Mouse (Mus musculus) layer of hippocampus, postnatal 25 days (tissue): ENCODE measurements at regions not wholly inside any gene's neighbourhood (a gene's known extent, or its start where the extent isn't known, plus 50 kb on each side); places are given as distances from the start of the nearest gene placed in this dataset.

ENCODE experiments used
- DNase-seq, 2 experiments: peaks; one replicate each; pipeline ENCODE4 v3.0.0; 2022; ENCODE audit warnings: mixed read lengths in 2 of 2, low spot score in 1 of 2; ENCODE audit errors: extremely low spot score in 1 of 2

DNA sequence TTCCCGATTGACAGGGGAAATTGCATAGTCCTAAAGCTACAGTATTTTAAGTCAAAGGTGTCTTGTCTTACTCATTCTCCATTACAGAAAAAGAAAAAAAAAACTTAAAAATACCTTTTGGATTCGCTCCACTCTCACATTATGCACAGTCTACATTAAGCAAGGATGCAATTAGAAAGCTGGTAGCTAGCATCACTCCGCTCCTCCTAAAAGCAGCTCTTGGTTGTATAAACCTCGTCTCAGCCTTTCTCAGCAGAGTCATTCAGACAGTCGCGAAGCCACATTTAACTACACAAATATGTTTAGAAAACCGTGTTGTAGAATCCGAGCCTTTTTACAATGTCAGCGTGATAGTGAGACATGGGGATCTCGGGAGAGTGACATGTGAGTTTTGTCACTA is 172.5 kb upstream of the Fat1 start:
- DNase-seq: no peak

- no peak for DNase-seq
Measured at GRCm38 (mm10) chr8:44765194-44765593, 170.1 kb upstream of the Fat1 start.

GRCm38 (mm10) chr8:44765677-44766076 is 169.6 kb upstream of the Fat1 start:
- no peak for DNase-seq

DNA sequence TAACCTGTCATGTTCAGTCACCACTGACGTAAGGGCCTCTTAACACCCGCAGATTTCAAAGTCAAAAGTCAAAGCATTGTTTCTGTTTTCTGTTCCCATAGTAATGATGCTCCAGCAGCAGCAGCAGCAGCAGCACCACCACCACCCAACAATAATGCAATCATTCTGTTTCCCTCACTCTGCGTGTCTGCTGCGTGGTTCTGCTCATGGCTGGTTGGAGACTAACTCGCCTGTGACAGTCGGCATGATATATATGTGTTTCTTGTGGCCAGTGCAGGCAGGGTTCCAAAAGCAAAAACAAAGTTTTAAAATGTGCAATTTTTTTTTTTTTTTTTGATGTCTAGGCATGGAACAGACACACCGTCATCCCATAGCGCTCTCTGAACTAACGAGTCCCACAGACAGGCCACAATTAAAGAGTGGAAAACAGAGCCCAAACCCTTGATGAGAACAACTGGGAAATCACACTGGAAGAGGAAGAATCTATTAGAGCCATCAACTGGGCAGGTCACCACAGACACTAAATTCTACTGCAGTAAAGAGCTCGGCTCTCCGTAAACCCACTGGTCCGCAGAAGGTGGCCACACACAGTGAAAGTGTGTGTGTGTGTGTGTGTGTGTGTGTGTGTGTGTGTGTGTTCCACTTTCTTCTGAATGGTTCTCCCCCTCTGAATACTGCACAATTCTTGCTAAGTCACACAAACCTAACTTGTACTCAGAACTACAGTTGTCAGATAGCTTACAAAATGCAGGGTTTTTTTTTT is 169.0 kb upstream of the Fat1 start:
- no peak for DNase-seq

DNA sequence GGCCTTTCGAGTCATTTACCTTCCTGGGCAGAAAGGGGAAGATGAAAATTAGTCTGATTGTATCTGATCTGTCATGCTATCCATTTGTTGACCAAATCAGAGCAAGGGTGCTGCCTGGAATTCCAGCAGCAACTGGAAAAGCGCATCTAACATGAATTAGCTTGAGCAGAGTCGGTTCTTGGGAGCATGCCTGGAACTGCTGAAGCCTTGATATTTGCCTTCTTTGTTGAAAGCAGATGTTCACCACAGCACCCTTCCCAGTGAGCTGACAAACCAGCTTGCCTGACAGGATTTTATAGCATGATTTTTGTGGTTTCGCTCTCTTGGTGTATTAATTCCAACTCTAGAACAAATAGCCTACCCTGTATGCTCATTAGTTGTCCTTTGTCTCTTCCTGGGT is 168.0 kb upstream of the Fat1 start:
- DNase-seq: no peak

DNA sequence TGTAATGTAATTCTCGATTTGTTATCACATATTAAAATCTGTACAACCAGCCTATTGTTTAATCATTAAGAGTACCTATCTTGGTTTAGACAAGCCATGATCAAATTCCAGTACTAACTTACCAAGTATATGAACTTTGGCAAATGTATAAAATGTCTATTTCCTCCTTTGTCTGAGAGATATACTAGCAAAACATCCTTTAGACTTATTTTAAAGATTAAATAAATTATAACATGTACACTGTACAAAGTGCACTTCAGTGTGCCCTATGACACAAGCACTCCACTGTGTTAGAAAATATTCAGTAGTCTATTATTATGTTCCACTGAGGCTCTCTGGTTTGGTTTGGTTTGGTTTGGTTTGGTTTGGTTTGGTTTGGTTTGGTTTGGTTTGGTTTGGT is 156.0 kb upstream of the Fat1 start:
- no peak for DNase-seq

DNA sequence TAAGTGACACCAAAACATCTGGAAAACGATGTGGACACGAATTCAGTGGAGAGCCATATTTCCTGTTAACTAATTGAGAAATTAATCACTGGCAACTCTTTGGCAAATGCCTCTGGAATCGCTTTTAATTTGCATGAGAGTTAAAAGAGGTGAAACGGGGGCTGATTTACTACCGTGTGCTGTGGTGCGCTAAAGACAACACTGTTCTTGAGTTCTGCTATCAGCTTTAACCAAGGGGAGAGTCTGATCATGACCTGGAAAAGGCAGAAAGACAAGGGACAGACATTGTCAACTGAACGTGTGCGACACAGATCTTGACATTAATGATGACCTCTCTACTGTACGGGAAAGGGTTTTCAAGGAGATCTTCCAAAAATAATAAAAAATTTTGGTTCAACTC is 152.8 kb upstream of the Fat1 start:
- DNase-seq: no peak

DNA sequence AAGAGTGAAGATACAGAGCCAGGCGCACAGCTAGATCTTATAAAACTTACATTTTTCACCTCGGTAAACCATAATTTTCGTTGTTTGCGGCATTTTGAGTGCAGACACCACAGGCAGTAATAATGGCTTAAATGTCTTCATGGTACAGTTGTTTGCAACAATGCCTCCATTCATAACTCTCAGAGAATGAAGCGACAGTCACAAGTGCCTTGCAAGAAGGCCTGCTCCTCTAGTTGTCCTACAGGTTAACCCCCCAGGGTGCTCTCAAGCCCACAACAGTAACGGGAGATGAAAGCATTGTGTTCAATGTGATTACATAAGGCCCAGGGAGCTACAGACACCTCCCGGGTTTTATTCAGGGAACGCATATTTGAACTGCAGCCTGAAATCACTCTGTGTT is 150.1 kb upstream of the Fat1 start:
- DNase-seq: no peak

DNA sequence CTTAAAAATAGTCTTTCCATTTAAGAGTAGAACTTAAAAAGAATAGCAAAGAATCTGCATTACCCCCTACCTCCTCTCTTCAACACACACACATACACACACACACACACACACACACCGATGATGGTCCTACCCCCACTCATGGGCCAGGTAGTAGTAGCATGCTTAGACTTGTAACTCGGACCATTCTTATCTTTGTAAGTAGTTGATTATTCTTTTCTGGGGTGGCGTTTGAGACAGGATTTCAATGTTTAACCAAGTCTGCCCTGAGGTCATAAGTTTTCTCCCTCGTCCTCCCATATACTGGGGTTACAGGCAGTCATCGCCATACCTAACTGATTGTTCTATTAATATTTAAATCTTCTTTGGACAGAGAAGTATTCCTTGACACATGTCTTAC is 148.5 kb upstream of the Fat1 start:
- DNase-seq: no peak

GRCm38 (mm10) chr8:44788290-44788689 is 147.0 kb upstream of the Fat1 start:
- DNase-seq: no peak

GRCm38 (mm10) chr8:44799513-44799912 is 135.7 kb upstream of the Fat1 start:
- no peak for DNase-seq

- no peak for DNase-seq
Measured at GRCm38 (mm10) chr8:44800827-44801273, 134.4 kb upstream of the Fat1 start.

DNA sequence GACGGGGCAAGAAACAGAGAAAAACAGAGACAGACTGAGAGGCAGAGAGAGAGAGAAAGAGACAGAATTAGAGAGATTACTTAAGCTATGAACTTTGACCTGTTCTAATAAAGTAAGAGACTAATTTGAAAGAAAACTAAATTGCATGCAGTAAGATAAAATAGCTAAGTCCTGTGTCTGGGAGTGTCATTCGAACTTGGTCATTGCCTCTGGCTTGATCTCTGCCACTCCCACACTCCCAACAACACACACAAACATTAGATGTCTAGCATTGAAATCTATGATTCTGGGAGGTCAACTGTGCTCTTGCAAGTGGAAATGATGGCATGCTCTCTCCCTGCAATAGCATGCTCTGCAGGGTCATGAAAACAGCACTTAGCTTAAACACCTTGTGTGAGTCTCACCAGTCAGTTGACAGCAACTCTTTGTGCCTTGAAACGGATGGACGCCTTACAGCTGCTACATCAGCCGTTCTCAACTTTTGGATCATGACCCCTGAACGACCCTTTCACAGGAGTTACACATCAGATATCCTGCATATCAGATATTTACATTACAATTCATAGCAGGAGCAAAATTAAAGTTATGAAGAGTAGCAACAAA is 133.5 kb upstream of the Fat1 start:
- DNase-seq: no peak

DNA sequence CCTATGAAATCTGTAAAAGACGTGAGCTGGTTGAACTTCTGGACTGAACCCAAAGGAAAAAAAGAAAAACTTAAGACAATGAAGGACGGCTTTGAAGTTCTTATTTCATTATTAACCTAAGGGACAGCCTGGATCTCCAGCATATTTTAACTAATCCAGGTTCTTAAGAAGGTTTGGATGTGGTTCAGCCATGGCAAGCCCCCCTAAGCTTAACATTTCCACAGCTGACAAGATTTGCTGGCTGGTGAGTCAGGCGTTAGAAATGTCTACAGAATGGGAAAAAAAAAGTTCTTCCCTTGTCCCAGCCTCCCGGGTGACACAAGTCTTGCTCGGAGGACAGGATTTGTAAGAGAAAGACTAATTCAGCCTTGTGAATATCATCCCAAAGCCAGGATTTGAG is 132.9 kb upstream of the Fat1 start:
- DNase-seq: no peak

DNA sequence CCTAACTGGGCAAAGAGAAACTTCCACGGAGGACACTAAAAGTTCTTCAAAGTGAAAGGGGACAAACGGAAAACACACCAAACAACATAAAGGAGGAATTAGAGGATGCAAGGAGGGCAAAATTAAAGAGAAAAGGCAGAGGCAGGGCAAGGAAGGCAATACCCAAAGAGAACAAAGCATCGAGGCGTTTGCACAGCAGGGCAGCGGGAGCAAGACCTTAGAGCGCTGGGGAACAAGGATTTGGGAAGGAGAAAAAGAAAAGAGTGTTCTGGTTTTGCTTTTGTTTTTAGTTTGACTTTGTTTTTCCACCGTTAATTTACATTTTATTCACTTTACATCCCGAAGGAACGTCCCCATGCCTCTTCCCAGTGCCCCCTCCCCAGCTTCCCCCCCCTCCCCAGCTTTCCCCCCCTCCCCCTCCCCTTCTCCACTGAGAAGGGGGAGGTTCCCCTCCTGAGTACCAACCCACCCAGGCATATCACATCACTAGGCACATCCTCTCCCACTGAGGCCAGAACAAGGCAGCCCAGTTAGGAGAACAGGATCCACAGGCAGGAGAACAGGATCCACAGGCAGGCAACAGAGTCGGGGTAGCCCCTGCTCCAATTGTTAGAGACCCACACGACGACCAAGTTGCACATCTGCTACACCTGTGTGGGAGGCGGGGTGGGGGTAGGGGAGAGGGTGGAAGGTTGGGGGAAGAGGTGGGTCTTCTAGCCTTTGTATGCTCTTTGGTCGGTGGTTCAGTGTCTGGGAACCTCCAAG is 130.7 kb upstream of the Fat1 start:
- DNase-seq: no peak

DNA sequence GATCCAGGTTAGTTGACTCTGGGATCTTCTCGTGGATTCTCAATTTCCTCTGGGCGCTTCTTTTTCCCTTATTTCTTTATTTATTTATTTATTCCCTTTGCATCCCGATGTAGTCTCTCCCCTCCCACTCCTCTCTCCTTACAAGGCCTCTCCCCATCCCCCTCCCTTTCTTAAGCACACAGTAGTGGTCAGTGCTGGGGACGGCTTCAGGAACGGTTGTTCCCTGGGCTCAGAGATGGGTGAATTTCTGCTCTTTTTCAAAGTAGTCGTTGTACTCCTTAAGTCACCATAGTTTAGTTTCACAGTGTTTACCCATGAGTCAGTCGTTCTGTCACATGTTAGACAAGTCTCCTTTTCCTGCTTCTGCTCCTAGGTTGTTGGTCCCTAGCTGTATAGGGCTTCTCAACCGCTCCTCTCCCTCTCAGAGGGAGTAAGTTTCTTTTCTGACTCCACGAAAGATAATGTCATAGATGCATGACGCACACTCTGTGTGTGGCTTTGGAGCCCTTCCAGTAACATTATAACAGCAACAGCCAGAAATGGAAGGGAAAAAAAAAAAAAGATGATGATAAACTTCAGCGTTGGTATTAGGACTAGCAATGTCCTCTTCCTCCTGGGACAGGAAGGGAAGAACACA is 129.9 kb upstream of the Fat1 start:
- no peak for DNase-seq

DNA sequence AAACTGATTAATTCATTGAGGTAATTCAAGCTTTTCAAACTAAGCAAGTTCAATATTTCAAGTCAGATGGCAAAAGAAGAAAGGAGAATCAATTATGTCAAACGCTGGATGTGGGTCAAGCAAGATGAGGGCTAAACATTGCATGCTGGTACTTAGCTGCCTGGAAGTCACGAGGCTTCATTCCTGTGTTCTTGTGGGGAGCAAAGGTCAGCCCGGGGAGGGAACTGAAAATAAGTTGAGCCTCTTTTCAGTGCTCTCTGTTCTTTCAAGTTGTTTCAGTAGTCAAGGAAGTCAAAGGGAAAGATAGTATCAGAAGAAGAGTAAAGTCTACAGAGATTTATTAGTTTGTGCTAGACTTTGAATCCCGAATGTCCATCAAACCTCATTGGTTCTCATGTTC is 122.9 kb upstream of the Fat1 start:
- DNase-seq: no peak

DNA sequence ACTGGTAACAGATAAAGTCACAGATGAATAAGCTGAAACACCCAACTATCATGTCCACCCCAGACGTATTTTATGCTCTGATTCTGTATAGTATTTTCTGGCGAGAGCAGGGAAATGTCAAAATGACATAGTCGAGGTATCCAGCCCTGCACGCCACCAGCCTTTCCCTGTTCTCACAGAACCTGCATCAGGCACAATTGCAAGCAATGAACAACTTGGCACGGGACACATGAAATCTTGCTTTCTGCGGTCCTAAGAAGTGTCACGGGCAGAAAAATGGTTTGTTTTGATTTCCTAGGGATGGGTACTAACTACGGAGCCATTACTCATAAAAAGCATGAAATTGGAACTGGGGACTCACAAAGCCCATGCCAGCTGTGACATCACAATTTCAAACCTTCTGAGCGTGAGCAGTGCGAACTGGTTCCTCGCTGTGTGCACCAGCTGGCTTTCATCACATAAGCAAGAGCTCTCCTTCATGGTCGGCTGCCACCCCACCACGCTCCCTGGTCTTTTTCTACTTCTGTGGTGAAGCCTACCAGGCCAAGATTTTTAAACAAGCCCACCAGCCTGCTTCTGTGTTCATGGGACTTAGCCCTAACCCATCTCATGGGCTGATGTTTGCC is 117.6 kb upstream of the Fat1 start:
- DNase-seq: no peak

DNA sequence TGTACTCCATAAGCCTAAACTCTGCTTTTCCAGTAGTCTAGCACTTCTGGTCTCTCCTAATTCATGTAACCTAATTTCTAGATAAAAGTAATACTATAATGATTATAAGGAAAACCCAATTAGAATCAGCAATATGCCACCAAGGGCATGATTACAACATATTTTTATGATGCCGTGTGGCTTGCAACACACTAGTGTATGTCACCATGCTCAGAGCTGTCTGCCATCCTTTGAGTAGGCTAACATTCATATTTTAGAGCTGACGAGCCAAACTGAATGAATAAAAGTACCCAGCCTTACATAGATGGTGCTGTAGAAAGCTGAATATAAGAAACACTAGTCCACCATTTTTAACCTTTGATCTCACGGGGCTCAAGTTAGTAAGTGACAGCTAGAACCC is 116.0 kb upstream of the Fat1 start:
- no peak for DNase-seq

GRCm38 (mm10) chr8:44819691-44820090 is 115.6 kb upstream of the Fat1 start:
- DNase-seq: no peak
